Mouse (Mus musculus): ENCODE results near the gene Nav2.

GRCm38 (mm10) chr7:48860948-48861347, 47.6 kb upstream of the Nav2 start:
- TF ChIP-seq CTCF (conservative IDR thresholded peaks at IDR 0.05; ENCODE audit: low read length): no peak
- no peak for TF ChIP-seq POU5F1 (IDR thresholded peaks at IDR 0.05; ENCODE audit: borderline replicate concordance, low read length)
- TF ChIP-seq NANOG (IDR thresholded peaks at IDR 0.05; ENCODE audit: borderline replicate concordance, low read length): no peak

Data from E14TG2a.4 (cell line).